Mouse (Mus musculus) hindbrain, embryonic 14.5 days (tissue): ENCODE data around the gene Lrrc36. TPM values are rescaled to one million over a fixed set of nuclear protein-coding genes. Genes with fewer than 3 reads are reported as not detected.

Source experiments
- ATAC-seq: fragments of 200-750 bp; cut with Nextera tagmentation; 2 replicates; pipeline ENCODE4 v1.8.0; 2017; ENCODE audit warnings: moderate number of reproducible peaks, mild to moderate bottlenecking, moderate TSS enrichment, moderate library complexity; ENCODE audit not compliant: low FRiP score
- DNase-seq: peaks from one replicate; pipeline ENCODE4 v3.0.0-alpha.2; 2015; ENCODE audit warnings: low spot score
- H3K27ac ChIP-seq: fragments of 300-500 bp; sonication (generic); 2 replicates; pipeline ENCODE4 v1.5.1; 2014; ENCODE audit warnings: mild to moderate bottlenecking, moderate library complexity
- H3K27me3 ChIP-seq: fragments of 300-500 bp; sonication (generic); 2 replicates; pipeline ENCODE4 v1.6.1; 2014; ENCODE audit warnings: mild to moderate bottlenecking, low read length, mixed read lengths; ENCODE audit not compliant: control insufficient read depth, insufficient read depth
- H3K36me3 ChIP-seq: fragments of 300-500 bp; sonication (generic); replicated peaks from 2 replicates; pipeline ENCODE4 v1.6.1; 2014; ENCODE audit not compliant: control insufficient read depth, insufficient read depth
- H3K4me1 ChIP-seq: fragments of 300-500 bp; sonication (generic); replicated peaks from 2 replicates; pipeline ENCODE4 v1.6.1; 2014; ENCODE audit warnings: antibody characterized with exemption, low read length, mixed read lengths; ENCODE audit not compliant: control insufficient read depth, insufficient read depth
- H3K4me2 ChIP-seq: fragments of 300-500 bp; sonication (generic); replicated peaks from 2 replicates; pipeline ENCODE4 v1.6.1; 2014; ENCODE audit warnings: mild to moderate bottlenecking, moderate library complexity
- H3K4me3 ChIP-seq: fragments of 300-500 bp; sonication (generic); replicated peaks from 2 replicates; pipeline ENCODE4 v1.5.1; 2014; ENCODE audit warnings: mild to moderate bottlenecking, low read length
- H3K9ac ChIP-seq: fragments of 300-500 bp; sonication (generic); 2 replicates; pipeline ENCODE4 v1.6.1; 2014
- H3K9me3 ChIP-seq: fragments of 300-500 bp; sonication (generic); 2 replicates; pipeline ENCODE4 v1.6.1; 2016; ENCODE audit warnings: low read length; ENCODE audit not compliant: control insufficient read depth
- WGBS: fragments of 180-500 bp; shearing (Covaris S2); extraction: QIAGEN DNeasy Blood & Tissue Kit; methylation state at CpG from one replicate; pipeline ENCODE4 v1.1.7; 2014; 5-methylcytosine and 5-hydroxymethylcytosine counted together
- polyA plus RNA-seq: library from polyadenylated mRNA; unstranded; fragments of >200 nt; fragmentation: Nextera tagmentation; extraction: Ambion mirVana; gene quantifications from 2 replicates; pipeline ENCODE4 v1.2.1, GENCODE M21; 2014

The Lrrc36 gene
- polyA plus RNA-seq, 1 experiment from 2014 or later = 0.44 TPM

DNA sequence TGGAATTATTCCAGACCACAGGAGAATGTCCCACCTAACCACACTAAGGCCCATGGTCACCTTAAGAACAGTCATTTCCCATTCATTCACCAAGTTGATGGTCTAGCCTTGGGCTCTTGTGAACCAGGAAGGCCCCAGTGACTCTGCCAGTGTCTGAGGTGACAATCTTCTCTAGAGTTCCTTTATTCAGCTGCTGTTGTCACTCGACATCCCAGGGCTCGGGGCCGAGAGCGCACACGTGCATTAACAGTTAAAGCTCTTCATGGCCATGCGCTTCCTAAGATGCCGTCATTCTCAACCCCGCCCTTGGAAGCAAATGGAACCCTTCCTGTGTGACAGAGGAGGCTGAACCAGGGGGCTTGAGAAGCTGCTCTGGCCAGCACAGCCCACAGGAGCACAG, 68.8 kb downstream of the Lrrc36 start:
- Histone ChIP-seq H3K27me3 (no peaks in the 10 kb centered on the region), H3K4me3 (no peak overlapping the region), H3K27ac (no peak overlapping the region), H3K9me3 (no peaks in the 10 kb centered on the region), H3K9ac (no peak overlapping the region), H3K36me3 (peaks cover 25% of the 10 kb centered on the region), H3K4me1 (no peaks in the 10 kb centered on the region), H3K4me2 (no peak overlapping the region)
- WGBS = 88% methylated on average over 8 of the region's 8 CpGs
- no peak for ATAC-seq
- DNase-seq = no peak

GRCm38 (mm10) chr8:105483212-105484029, 70.0 kb downstream of the Lrrc36 start:
- H3K9me3 ChIP-seq = no peaks in the 10 kb centered on the region
- peaks cover 17% of the 10 kb centered on the region for H3K36me3 ChIP-seq
- no peak overlapping the region for H3K27ac ChIP-seq
- no peaks in the 10 kb centered on the region for H3K27me3 ChIP-seq
- H3K4me1 ChIP-seq = no peaks in the 10 kb centered on the region
- DNase-seq = no peak
- ATAC-seq = peak; percentile 34; the same call in 1 of the 2 replicates
- H3K4me2 ChIP-seq = no peak overlapping the region
- WGBS = 39% methylated on average over 14 of the region's 14 CpGs
- H3K4me3 ChIP-seq = no peak overlapping the region
- no peak overlapping the region for H3K9ac ChIP-seq

DNA sequence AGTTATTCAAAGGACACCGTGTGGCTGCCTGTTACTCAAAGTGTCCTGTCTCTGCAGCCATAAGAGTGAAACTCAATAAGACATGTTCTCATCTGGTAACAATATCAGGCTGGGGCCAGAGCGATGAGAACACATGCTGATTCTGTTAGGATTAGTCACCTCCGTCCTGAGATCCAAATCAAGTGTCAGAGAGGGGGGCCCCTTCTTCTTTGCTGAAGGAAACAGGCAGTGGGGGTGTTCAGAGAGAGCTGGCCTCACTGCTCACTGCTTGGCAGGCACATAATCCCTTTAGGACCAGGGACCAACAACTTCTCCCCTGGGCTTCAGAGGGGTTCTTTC, 70.6 kb downstream of the Lrrc36 start:
- H3K4me2 ChIP-seq = no peak overlapping the region
- H3K4me1 ChIP-seq = no peaks in the 10 kb centered on the region
- H3K9me3 ChIP-seq = no peaks in the 10 kb centered on the region
- no peak overlapping the region for H3K4me3 ChIP-seq
- H3K36me3 ChIP-seq = peaks cover 14% of the 10 kb centered on the region
- DNase-seq (no peak), ATAC-seq (0 out of 2 replicates have a peak, but pooled peaks have one; percentile 19)
- WGBS = 50% methylated on average over 3 of the region's 3 CpGs
- no peaks in the 10 kb centered on the region for H3K27me3 ChIP-seq
- no peak overlapping the region for H3K9ac ChIP-seq
- H3K27ac ChIP-seq = no peak overlapping the region

DNA sequence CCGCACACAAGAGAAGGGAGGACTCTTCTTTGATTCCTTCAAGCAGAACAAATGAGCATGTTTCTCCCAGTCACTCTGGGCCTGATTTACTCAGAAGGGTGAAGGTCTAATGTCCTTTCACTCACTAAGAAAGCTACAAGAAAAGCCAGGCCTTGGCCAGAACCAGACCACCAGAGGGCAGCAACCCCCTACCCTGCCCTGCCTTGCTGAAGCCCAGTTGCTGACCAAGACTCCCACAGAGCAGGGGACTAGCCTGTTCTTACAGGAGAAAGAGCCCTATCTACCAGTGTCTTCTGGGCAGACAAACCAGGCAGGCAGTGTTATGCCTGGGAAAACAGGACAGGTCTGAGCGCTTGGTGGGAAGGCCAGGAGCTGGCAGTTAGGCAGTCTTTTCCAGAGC, 71.0 kb downstream of the Lrrc36 start:
- no peak overlapping the region for H3K9ac ChIP-seq
- no peak overlapping the region for H3K4me2 ChIP-seq
- H3K4me3 ChIP-seq = no peak overlapping the region
- H3K36me3 ChIP-seq = peaks cover 14% of the 10 kb centered on the region
- no peak for ATAC-seq
- no peaks in the 10 kb centered on the region for H3K9me3 ChIP-seq
- no peaks in the 10 kb centered on the region for H3K4me1 ChIP-seq
- peak; percentile 67 for DNase-seq
- H3K27me3 ChIP-seq = no peaks in the 10 kb centered on the region
- no peak overlapping the region for H3K27ac ChIP-seq
- 27% methylated on average over 2 of the region's 2 CpGs for WGBS

DNA sequence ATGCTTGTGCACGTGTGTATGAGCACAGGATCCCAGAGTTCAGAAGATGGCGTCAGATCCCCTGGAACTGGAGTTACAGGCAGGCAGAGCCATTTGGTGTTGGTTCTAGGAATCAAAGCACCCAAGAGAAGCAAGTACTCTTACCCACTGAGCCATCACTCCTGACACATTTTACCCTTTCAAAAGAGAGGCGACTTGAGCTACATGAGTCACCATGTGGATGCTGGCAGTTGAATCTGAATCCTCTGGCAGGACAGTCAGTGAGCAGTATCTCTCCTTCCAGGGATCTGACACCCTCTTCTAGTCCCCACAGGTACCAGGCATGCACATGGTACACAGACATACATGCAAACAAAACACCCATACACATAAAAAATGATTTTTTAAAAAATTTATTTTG, 74.7 kb downstream of the Lrrc36 start:
- no peak overlapping the region for H3K27ac ChIP-seq
- H3K9ac ChIP-seq = no peak overlapping the region
- 85% methylated on average over 3 of the region's 3 CpGs for WGBS
- no peak overlapping the region for H3K4me3 ChIP-seq
- no peaks in the 10 kb centered on the region for H3K27me3 ChIP-seq
- ATAC-seq (no peak), DNase-seq (no peak)
- H3K4me1 ChIP-seq = no peaks in the 10 kb centered on the region
- H3K9me3 ChIP-seq = no peaks in the 10 kb centered on the region
- peaks cover 10% of the 10 kb centered on the region for H3K36me3 ChIP-seq
- no peak overlapping the region for H3K4me2 ChIP-seq

DNA sequence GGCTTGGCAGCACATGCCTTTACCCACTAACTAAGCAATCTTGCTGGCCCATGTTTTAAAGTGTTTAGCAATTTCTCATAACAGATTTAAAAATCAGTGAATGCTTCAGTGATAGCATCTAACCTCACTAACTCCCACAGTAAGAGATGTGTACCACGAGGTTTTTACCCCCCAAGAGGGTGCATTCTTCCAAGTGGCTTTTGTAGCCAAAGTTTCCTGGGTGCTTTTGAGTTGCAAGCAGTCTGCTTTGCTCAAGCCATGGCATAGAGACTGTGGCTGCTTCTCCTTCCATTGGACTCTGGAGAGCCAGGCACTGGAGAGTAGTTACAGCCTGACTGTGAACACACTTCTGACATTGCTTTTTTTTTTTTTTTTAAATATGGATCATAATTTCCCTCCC, 75.9 kb downstream of the Lrrc36 start:
- Histone ChIP-seq H3K4me2 (no peak overlapping the region), H3K4me3 (no peak overlapping the region), H3K36me3 (peaks cover 7% of the 10 kb centered on the region), H3K27ac (no peak overlapping the region), H3K9ac (no peak overlapping the region), H3K4me1 (no peaks in the 10 kb centered on the region), H3K27me3 (no peaks in the 10 kb centered on the region), H3K9me3 (no peaks in the 10 kb centered on the region)
- ATAC-seq (no peak), DNase-seq (no peak)
- 34% methylated on average over 1 of the region's 1 CpGs for WGBS

- 67% methylated on average over 3 of the region's 3 CpGs for WGBS
- no peak overlapping the region for H3K9ac ChIP-seq
- ATAC-seq (no peak), DNase-seq (no peak)
- no peaks in the 10 kb centered on the region for H3K27me3 ChIP-seq
- H3K4me3 ChIP-seq = no peak overlapping the region
- H3K36me3 ChIP-seq = no peaks in the 10 kb centered on the region
- no peak overlapping the region for H3K4me2 ChIP-seq
- H3K9me3 ChIP-seq = no peaks in the 10 kb centered on the region
- H3K27ac ChIP-seq = no peak overlapping the region
- peaks cover 14% of the 10 kb centered on the region for H3K4me1 ChIP-seq
Measured at GRCm38 (mm10) chr8:105493495-105493894, 80.1 kb downstream of the Lrrc36 start.

DNA sequence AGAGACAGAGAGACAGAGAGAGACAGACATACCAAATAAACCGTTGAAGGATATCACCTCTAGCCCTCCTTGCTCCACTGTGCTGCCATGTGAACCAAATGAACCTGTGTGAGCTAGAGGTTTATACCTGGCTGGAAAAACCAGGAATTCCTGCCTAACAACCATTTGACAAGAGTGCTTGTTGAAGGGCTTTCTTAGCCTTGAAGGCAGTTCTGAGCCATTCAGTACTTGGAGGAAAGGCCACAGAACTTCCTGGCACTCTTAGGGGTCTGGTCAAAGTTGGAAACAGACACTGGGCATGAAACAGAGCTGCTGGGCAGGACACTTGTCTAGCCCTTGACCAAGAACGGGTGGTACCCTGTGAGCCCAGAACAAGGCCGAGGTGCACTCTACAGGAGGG, 81.2 kb downstream of the Lrrc36 start:
- ATAC-seq = no peak
- Histone ChIP-seq H3K36me3 (no peaks in the 10 kb centered on the region), H3K4me3 (no peak overlapping the region), H3K27me3 (no peaks in the 10 kb centered on the region), H3K4me2 (no peak overlapping the region), H3K9ac (no peak overlapping the region), H3K9me3 (no peaks in the 10 kb centered on the region), H3K27ac (0 out of 2 replicates have a peak overlapping the region, but pooled peaks have one; percentile 41), H3K4me1 (peaks cover 14% of the 10 kb centered on the region)
- no peak for DNase-seq
- 90% methylated on average over 3 of the region's 3 CpGs for WGBS

DNA sequence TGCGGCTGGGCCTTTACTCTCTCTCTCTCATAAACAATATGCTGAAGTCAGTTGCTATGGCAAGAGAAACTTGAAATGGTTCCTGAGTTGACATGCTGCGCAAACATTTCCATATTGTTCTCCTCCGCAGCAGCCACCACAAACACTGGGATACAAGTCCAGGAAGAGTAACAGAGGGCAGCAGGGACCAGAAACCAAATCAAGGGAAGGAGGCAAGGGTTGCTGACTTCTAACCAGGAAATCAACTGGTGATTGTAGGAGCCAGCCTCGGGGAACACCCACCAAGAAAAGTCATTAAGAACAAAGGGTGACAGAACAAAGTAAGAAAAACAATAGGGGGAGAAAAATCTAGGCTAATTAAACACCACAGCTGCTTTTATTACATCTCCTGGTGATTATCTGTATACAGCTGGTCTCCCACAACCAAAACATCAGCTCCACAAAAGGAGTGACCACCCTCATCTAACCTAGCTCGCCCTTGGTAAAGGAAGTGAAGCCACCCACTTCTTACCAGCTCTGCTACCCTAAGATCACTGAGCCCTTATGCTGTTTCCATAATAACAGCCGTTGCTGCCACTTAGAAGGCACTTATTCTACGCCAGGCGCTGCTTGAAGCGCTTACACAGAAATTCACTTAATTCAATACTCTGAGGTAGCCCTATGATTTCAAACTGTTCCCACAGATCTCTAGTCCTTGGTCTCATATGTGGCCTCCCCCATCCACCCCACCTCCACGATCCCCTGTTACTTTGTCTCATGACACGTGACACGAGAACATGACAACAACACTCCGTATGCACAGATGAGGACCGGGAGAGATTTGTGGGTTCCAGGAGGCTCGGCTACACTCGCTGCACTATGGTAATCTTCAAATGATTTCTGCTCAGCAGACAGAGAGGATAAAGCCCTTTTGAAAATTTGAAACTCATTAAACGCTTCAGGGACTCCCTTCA, 82.3 kb downstream of the Lrrc36 start:
- ATAC-seq = peak; percentile 31; the same call in 1 of the 2 replicates
- peak overlapping the region; percentile 92 for H3K4me2 ChIP-seq
- peaks cover 14% of the 10 kb centered on the region for H3K4me1 ChIP-seq
- H3K9me3 ChIP-seq = no peaks in the 10 kb centered on the region
- DNase-seq = no peak
- WGBS = 21% methylated on average over 17 of the region's 17 CpGs
- H3K9ac ChIP-seq = peak overlapping the region; percentile 86
- peak overlapping the region; percentile 80 for H3K4me3 ChIP-seq
- peak overlapping the region; percentile 85 for H3K27ac ChIP-seq
- H3K36me3 ChIP-seq = no peaks in the 10 kb centered on the region
- no peaks in the 10 kb centered on the region for H3K27me3 ChIP-seq
